Mouse (Mus musculus) c-Kit-positive CD71-positive TER-119-positive erythroid progenitor cells, embryonic 14.5 days (primary cell): ENCODE results near the gene Gcg.

Experiments used
- DNase-seq: peaks from one replicate; pipeline ENCODE4 v3.0.0-alpha.2; 2013; ENCODE audit warnings: low spot score

The Gcg gene

DNA sequence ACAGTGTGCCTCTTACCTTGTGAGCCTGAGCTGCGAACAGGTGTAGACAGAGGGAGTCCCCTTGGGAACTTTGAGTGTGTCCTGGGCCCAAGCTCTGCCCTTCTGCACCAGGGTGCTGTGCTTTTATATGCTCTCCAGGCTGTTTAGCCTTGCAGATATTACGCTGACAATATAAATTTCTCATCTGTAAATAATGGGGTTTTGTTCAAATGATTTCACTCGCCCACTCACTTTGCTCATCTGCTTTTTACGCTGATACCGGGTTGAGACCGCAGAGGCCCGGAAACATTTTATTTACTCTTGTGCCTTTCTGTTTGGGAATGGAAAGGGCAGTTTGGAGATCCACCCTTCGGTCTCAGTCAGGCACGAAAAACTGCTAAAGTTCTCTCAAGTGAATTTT, at the start of gene Gcg:
Gcg (minus strand) TSS at position 101 of the 400 bp plus-strand sequence.
- DNase-seq: no peak

DNA sequence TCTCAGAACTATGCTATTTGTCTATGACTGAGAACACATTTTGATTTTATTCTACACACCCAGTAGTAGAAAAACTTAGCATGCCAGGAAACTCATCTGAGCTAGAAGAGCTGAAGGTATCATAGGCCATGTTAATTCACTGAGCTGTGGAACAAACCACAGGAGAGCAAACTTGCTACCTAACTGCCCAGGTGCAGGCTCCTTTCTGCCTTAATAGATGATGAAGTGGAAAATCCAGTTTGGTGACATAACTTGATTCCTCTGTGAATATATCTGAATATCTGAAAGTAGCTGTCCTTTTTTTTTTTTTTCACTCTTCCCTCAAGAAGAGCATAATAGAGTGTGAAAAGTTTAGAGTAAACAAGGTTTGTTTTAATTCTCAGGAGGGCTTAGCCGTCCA, 47.6 kb upstream of the Gcg start:
- DNase-seq: no peak

DNA sequence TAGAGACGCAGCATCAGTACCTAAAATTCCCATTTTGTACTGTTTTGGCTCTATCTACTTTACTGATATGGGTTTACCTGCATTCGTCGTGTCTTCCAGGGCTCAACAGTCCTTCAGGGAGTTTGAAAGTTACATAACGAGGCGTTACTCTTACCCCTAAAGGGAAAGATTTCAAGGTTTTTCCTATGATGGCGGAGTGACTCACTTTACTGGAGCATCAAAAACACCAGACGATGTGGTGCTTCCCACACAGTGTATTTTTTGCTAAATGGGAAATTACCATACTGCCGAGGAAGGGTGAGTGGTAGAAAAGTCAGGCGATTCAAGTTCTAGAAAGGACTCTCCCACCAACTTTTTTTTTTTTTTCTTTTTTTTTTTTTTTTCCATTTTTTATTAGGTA, 42.9 kb upstream of the Gcg start:
- DNase-seq: no peak

DNA sequence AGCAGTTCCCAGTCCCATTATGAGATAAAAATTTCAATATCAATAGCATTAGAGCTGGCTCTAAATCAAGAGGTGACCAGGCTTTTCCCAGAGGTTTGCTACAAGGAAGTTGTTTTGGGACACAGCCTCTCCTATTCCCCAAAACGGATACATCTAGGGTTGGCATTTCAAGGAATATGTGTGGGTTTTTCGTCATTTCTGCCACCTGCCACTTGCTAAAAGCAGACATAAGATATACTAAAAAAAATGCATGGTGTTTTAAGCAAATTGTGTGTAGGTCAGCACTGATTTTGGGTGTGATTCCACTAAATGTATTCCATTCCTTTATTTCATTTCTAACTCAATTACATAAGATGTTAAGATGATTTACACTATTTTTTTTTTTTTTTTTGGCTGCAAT, 34.3 kb upstream of the Gcg start:
- DNase-seq: no peak

DNA sequence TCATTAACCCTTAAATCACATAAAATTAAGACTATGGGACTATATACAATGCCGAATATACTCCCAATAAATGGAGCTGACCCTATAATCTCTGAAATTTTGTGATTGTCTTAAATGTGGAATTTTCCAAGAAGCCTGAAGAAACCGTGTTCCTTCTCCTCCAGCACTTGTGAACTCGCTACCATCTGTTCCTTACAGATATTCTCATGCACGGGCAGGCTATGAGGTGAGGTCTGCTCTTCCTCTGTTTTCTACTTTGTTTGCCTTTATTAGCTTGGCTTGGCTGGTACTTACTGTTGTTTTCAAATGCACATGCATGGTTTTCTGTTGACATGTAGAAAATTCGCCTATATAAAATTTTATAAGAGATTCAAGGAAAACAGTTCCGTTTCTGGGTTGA, 31.0 kb upstream of the Gcg start:
- DNase-seq: no peak

DNA sequence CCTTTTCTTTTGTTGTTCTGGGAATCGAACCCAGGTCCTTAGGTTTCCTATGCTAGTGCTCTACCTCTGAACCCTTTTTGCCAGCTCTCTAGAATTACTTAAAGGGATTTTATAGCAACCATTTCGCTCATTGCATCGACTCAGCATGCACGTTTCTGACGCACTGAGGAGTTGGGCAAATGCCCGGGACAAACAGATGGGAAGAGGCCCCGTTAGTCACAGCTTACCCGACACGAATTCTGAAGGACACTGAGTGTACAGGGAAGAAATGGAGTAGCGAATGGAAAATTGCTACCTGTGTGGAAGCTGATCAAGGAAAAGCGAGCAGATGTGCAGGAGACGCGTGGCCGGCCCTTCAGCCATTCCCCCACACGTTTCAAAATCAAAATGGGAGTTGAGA, 30.0 kb upstream of the Gcg start:
- DNase-seq: no peak

DNA sequence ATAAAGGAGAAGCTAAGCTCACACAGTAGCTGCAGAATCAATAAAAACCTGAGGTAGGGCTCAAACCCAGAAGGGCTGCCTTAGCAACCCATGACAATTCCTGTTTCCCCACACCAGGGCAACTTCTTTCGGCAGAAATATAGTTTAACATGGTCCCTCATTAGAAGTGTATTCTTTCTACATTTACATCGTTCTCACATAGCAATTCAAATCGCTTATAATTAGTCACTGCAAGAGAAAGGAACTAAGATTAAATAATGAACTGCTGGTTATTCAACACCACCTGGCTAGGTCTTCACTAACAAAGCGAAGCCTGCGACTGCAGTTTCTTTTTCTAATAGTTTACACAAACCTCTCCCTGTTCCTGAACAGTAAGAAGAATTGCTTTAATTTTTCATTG, 23.7 kb upstream of the Gcg start:
- DNase-seq: no peak

DNA sequence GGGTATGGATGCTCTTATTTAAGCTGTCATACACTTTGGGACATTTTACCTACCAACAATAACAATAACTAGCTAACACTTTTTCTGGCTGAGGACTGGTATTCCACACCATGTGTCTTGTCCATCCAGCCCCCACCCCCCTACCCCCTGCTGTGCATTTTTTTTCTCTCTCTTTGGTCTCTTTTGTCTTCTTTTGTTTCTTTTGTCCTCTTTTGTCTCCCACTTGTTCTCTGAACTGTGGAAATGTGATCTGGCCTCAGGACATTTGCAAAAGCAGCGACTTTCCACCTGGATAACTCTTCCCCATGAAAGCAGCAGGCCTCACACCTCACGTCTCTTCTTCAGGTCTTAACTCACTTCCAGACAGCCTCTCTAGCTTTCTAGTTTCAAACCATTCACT, 23.0 kb upstream of the Gcg start:
- no peak for DNase-seq

DNA sequence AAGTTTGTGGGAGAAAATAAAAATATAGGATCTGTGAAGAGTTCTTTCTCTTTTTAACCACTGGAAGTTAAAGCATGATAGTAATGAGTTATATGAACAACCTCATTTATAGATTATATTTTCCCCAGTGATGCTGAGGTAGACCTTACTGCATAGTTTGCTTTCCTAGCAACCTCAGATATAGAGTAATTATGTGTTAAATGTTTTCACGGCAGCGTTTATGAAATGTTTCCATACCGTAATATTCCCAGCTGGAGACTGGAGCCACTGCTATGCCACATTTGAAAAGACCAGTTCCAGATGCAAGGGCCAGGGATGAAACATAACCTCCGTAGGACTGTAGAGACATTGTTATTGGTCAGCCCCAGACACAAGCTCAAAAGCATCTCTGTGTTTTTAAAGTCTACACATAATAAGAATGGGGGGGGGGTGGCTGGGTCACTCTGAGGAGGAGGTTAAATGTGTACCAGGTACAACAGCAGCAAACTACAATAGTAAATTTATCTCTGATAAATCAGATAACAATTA, 20.9 kb upstream of the Gcg start:
- DNase-seq: no peak

DNA sequence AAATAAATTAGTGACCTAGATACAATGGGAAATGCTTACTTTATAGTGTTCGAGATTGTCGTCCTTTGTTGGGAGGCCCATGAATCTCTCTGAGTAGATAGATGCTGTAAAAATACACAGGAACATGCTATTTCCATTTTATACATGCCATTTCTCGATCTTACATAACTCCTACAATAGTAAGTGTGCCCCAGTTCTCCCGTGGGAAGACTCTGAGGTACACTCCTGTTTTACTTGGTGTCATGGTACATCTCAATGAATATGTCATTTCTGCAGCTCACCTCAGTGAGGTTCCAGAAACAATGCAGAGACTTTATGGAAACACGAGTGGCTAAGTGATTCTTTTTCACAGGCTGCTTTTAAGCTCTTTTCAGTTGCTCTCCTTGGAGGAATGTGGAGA, 19.9 kb upstream of the Gcg start:
- DNase-seq: no peak

DNA sequence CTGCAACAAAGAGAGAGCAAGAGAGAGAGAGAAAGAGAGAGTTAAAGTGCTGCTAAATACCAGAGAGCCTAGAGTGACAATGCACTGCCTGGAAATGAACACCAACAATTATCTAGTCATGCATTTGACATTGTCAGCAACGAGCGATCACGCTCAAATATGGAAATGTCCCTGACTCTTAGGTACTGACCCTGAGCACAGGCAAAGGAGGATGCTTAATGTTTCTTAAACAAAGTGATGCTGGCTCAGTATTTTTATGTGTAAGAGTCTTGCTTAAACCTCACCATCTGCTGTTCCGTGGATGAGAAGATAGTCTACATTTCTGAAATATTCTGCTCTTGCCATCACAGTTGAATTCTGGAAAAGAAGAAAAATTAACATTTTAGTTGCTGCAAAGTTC, 19.1 kb upstream of the Gcg start:
- DNase-seq: no peak

DNA sequence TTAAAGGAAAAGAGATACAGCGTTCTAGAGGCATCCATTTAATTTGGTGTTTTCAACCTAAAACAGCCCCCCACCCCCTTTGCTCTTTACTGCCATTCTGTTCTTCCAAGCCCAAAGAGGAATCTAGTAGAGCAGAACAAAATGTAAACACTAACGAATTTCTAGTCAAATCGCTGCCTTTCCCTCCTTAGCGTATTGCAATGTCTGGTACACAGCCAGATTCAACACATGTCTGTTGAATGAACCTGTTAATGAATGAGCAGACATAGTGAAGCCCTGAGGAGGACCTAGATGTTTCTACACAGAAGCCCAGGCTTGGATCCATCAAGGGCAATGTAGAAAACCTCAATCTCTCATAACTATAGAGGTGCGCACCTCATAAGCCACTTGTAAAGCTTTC, 15.4 kb upstream of the Gcg start:
- no peak for DNase-seq

DNA sequence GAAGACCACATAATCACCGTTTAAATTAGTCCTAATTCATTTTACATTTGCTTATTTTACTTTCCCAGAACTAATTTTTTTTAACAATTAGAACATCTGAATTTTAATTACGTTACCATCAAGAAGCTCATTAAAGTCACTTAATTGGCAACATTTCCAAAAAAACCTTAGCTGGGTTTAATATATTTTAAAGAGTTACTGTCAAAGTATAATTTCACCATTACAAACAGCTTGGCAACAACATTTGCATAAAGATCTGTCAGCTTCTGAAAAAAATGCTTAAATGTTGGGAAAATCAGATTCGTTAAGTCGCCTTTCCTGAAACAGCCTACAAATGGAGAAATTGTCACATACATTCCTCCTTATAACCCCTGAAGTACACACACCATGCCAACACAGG, 14.6 kb upstream of the Gcg start:
- DNase-seq: no peak

DNA sequence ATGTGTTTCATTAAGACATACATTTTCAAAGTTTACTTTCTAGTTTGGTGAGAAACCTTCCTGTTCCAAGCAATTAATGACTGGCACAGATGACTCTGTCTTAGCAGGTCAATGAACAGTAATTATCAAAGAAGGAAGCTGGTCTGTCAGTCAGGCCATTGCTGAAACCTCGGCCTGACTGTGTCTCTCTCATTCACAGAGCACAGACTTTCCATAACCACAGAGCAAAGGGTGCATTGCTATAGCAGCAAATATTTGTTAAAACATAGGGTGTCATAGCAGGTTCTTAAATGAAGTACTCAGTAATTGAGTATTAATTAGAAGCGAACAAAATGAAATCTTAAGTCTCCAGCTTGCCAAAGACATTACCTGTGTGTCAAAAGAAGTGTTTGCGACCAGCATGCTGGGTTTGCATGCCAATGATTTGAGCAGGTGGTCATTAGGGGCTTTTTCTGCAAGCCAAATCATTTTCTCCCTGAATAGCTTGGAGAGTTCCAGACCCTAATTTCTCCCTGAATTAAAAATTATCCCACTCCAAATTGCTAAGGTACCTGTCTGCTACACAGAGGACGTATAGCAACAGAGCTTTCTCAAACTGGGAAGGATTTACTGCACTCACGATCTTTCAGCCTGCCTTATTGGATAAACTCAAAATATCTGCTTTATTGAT, 14.0 kb upstream of the Gcg start:
- no peak for DNase-seq

DNA sequence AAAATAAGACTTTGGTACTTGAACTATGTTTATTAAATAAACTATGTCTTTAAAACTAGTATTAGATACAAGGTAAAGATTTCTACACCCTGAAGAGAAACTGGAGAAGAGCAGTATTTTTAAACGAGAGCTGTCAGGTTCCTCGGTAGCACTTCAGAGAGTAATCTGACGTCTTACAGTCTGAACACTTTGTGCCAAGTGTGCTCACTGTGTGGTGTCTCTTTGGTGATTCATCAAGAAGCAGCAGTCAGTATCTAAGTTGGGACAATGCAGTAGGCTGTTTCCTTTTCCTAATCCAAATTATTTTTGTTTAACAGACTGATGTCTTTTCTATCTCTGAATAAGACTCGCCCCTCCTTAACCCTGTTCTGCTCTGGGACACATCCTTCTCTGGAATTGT, 12.0 kb upstream of the Gcg start:
- DNase-seq: no peak

DNA sequence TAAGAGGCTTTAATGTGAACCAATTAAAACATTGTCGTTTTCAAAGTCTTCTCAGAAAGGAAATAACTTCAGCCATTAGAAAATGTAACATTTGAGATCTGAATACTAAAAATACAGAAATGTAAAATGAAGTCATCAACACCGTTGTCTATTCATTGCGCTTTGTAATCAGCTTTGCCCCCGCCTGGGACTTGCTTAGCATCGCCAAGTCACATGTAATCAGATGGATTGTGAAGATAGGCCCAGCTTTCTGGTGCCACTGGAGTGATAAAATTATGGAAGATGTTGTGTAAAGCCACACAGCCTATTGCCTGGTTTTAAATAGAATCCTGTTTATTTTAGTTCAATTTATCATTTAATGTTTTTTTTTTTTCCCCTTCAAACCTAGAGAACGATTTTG, 6.4 kb upstream of the Gcg start:
- DNase-seq: no peak

DNA sequence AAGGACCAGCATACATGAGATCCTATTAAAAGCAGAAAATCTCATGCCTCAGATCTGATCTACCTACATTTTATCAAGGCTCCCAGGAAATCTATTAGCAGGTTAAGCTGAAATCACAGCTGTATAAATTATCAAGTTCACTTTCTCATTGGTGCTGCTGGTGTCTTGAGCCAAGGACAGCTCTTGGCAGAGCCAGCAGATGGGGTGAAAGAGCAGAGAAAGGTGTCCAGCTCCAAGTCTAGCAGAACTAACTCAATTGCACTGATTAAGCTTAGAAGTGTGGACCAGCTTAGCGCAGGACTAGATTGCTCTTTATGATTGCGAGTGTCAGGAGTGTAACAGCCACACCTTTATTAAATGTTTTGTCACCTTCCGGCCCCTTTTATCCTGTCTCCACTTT, 1.5 kb upstream of the Gcg start:
- no peak for DNase-seq

DNA sequence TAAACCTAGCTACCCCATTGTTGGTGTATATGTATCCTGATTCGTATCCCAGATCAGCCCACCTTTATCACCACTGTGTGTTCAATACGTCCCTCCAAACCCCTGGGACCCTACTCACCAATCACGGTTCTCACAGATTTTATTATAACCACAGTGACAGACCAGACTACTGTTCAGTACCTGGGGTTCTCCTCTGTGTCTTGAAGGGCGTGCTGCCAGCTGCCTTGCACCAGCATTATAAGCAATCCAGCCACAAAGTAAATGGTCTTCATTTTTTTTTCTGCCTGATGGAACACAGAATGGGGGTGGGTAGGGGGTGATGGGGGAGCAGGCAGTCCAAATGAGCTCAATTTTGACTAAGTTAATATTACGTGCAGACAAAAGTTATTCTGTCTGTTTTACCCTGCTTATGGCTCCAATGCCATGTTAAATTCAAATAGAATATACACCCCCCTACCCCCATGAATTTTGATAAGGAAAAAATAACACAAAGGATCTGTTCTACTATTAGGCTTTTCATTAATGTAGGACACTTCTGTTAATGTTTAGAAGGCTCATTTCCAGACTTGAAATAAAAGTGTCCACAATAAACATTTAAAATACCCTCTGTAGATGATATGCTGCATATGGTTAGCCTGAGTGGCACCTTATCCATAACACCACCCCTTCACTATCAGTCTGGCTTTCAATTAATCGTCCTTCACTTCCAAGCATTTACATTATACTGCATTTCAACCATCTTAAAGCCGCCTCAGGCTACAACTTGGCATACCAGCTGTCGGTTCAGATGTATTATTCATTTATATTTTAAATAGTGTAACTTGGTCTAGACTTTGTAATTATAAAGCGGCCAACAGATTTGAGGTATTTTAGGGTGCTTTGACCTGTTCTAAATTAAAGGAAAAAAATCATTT, 2.9 kb downstream of the Gcg start:
- DNase-seq: no peak

DNA sequence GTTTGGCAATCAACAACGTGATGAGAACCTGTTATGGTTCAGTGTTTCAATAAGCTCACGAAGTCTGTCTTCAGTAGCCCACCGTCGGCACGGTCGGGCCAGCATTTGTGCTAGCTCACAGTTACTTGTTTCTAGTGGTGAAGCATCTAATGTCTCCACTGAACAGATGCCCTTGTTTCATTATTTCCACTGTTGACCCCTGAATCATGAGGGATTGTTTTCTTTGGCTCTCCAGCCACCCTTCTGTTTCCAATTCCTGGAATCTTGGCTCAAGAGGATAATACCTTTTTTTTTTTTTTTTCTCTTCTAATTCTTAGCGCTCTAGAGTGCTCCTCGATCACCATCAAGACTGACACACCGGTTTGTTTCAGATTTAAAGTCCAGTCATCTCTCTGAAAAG, 13.9 kb downstream of the Gcg start:
- no peak for DNase-seq

DNA sequence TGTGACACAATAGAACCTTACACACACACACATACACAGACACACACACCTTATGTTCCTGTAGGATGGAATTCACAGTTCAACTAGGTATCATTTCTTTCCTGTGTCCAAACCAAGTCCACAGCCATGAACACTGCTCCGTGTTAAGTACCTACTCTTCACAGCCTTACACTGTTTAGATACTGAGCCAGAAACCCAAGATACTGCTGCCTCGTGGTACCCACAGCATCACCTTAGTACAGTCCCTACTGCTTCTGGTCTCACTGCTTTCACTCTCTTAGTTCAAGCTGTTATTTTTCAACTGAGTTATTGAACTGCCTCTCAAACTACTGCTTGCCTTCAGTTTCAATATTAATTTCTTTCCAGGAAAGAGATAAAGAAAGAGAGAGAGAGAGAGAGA, 20.2 kb downstream of the Gcg start:
- no peak for DNase-seq

DNA sequence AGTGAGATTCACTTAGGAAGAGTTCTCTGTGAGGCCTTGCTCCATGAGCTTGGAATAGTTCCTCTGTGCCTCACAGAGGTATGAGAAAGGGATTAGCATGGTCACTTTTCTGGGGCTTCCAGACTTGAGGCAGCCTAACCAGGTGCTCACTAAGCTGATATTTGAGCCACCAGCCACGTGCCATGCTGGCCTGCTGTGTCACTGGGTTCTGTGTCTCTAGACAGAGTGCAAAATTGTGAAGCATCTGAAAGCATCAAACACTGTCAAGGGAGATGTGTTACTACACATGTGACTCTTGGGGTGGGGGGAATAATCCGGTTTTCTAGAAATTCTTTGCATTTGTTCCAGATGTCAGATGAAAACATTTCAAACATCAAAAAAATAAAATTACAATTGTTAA, 21.3 kb downstream of the Gcg start:
- DNase-seq: no peak

DNA sequence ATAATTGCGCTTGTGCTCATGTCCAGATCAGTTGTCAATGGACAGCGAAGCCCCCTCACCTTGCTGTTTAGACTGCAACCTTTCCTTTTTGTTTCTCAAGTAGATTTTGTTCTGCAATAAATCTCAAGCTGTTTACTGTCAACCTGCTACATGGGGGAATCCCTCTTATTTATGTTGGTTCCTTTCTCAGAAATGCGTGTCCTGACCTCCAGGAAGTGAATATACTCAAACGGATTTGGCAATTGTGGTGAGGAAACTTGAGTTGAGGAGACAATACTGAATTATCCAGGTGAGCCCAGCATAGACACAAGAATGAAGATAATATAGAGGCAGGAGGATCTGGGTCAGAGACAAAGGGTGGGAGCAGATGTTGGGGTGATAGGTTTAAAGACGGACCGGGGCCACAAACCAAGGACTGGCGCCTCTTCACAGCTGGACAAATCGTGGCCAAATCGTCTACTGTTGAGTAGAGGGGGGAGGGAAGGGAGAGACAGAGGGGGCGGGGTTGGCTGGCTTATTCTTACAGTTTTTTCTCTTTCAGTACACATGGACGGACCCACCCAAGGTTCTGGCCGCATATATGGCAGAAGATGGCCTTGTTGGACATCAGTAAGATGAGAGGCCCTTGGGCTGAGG, 22.5 kb downstream of the Gcg start:
- DNase-seq: no peak

DNA sequence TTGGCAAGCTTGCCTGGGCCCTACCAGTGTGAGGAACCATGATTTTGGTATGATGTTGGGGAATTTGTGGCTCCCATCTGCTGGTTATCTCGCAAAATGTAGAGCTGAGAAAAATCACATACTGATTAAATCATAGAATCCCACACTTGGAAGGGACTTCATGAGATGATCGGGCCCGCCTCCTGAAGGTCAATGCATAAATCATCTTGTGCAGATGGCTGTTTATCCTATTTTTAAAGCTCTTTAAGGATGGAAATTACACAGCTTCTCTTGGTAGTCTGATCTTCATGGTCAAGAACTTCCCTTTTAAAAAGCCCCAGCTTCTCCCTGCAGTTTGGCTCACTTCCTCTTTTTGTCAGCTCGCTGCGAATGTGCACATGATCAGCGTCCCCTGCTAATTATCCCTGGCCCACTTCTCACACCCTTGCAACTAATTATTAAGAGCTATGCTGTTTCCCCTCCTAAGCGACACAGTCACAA, 23.2 kb downstream of the Gcg start:
- no peak for DNase-seq
